ENCODE assay signal across 9 mouse cellular contexts in the genomic region with DNA sequence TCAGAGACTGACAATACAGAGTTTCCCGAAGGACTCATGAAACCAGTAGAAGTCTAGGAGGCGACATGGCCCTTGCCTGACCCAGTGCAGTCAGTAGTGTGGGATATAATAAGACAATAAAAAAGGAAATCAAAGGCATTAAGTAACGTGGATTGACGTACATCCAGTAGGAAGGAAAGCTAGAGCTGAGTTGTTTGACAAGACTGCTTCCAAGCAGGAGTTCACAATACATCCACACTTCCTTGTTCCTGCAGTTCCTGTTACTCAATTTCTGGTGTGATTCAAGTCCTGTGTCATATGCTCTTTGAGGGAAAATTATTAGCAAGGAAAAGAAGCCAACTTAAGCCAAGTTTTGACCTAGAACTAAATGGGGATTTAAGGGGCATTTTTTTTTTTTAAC. TPM values are rescaled to one million over a fixed set of nuclear protein-coding genes. Genes with fewer than 3 reads are reported as not detected.
DNase-seq lines count a peak whose midpoint lies in the region; ATAC-seq and TF ChIP-seq lines count a peak whose summit lies in the region.
"Had no signal": no experiment of that assay in that cellular context is flagged by ENCODE, and none has a peak within 500 bp of the region (broad histone marks: within the 10 kb centered on the region; RNA-seq: fewer than 3 reads in every experiment).

No protein-coding gene starts in this region.

- H3K4me1 ChIP-seq in kidney, embryonic 16.5 days (ENCODE audit: insufficient read depth, low read length), result peaks cover 34% of the 10 kb centered on the region
- H3K4me1 ChIP-seq in forebrain, postnatal 0 days (ENCODE audit: insufficient read depth), result peaks cover 24% of the 10 kb centered on the region
- peaks cover 16% of the 10 kb centered on the region for H3K4me1 ChIP-seq in limb, embryonic 14.5 days (ENCODE audit: control insufficient read depth, insufficient read depth, low read length)
- H3K4me1 ChIP-seq in neural tube, embryonic 15.5 days, result peaks cover 32% of the 10 kb centered on the region
- H3K4me1 ChIP-seq in cerebellum, adult 2 months (ENCODE audit: control insufficient read depth, insufficient read depth, low read length), result peaks cover 2% of the 10 kb centered on the region; the same call in 1 of the 2 replicates

- peak overlapping the region; percentile 98 for H3K9ac ChIP-seq in kidney, embryonic 16.5 days (replicated peaks; ENCODE audit: low read length)
- H3K9ac ChIP-seq in forebrain, postnatal 0 days, result no peak overlapping the region
- H3K9ac ChIP-seq in limb, embryonic 14.5 days (ENCODE audit: low read depth, low read length, severe bottlenecking), result no peak overlapping the region
- no peak overlapping the region; the same call in 1 of the 2 replicates for H3K9ac ChIP-seq in neural tube, embryonic 15.5 days (replicated peaks)

- no peaks in the 10 kb centered on the region for H3K9me3 ChIP-seq in kidney, embryonic 16.5 days (ENCODE audit: low read length)
- no peaks in the 10 kb centered on the region for H3K9me3 ChIP-seq in forebrain, postnatal 0 days (ENCODE audit: low read length)
- H3K9me3 ChIP-seq in limb, embryonic 14.5 days (ENCODE audit: control insufficient read depth, low read length), result no peaks in the 10 kb centered on the region
- no peaks in the 10 kb centered on the region for H3K9me3 ChIP-seq in neural tube, embryonic 15.5 days (replicated peaks)

- 66% methylated on average over 4 of the region's 4 CpGs for WGBS in kidney, embryonic 16.5 days
- 75% methylated on average over 4 of the region's 4 CpGs for WGBS in forebrain, postnatal 0 days
- 71% methylated on average over 4 of the region's 4 CpGs for WGBS in limb, embryonic 14.5 days
- WGBS in neural tube, embryonic 15.5 days, result 28% methylated on average over 4 of the region's 4 CpGs
- 79% methylated on average over 4 of the region's 4 CpGs for WGBS in cerebellum, adult 2 months

- DNase-seq in kidney, postnatal 25 days, result no peak
- no peak for DNase-seq in forebrain, postnatal 0 days
- DNase-seq in limb, embryonic 14.5 days (ENCODE audit: low spot score), result no peak
- no peak for DNase-seq in cerebellum, adult 18-20 months
- DNase-seq in MN1 (ENCODE audit: low spot score), result no peak
- DNase-seq in cerebellum, adult 2 months, result no peak

- peak overlapping the region; percentile 78 for H3K4me2 ChIP-seq in kidney, embryonic 16.5 days (replicated peaks; ENCODE audit: low read depth, low read length)
- H3K4me2 ChIP-seq in forebrain, postnatal 0 days (ENCODE audit: low read depth), result peak overlapping the region; percentile 70
- peak overlapping the region; percentile 61 for H3K4me2 ChIP-seq in limb, embryonic 14.5 days (replicated peaks; ENCODE audit: low read depth, low read length, severe bottlenecking)
- peak overlapping the region; percentile 68 for H3K4me2 ChIP-seq in neural tube, embryonic 15.5 days

- no peak for TF ChIP-seq POLR2A in limb, embryonic 14.5 days (IDR thresholded peaks at IDR 0.05; ENCODE audit: borderline replicate concordance, extremely low read depth, insufficient read depth, insufficient read length)
- TF ChIP-seq POLR2A in cerebellum, adult 2 months (IDR thresholded peaks at IDR 0.05; ENCODE audit: borderline replicate concordance, insufficient read depth, low read length), result no peak

- ATAC-seq in kidney, embryonic 16.5 days (ENCODE audit: low FRiP score, low TSS enrichment), result no peak
- no peak for ATAC-seq in forebrain, postnatal 0 days
- ATAC-seq in limb, embryonic 14.5 days (ENCODE audit: low FRiP score, low read depth), result no peak
- ATAC-seq in neural tube, embryonic 15.5 days (ENCODE audit: low FRiP score), result no peak
- ATAC-seq: Patski had no signal

- peak overlapping the region; percentile 100 for H3K4me3 ChIP-seq in kidney, embryonic 16.5 days (ENCODE audit: low read length)
- no peak overlapping the region for H3K4me3 ChIP-seq in forebrain, postnatal 0 days (ENCODE audit: low read depth, low read length)
- peak overlapping the region; percentile 95 for H3K4me3 ChIP-seq in limb, embryonic 14.5 days (replicated peaks; ENCODE audit: low read length)
- peak overlapping the region; percentile 89 for H3K4me3 ChIP-seq in neural tube, embryonic 15.5 days (replicated peaks)
- H3K4me3 ChIP-seq in cerebellum, adult 2 months (replicated peaks; ENCODE audit: insufficient read depth, low read depth, low read length), result no peak overlapping the region

- H3K27ac ChIP-seq in kidney, embryonic 16.5 days (ENCODE audit: low read length), result peak overlapping the region; percentile 14; the same call in 1 of the 2 replicates
- H3K27ac ChIP-seq in forebrain, postnatal 0 days (ENCODE audit: low read depth, low read length), result no peak overlapping the region
- no peak overlapping the region for H3K27ac ChIP-seq in limb, embryonic 14.5 days (replicated peaks; ENCODE audit: low read depth, low read length)
- H3K27ac ChIP-seq in neural tube, embryonic 15.5 days (replicated peaks), result no peak overlapping the region
- no peak overlapping the region for H3K27ac ChIP-seq in cerebellum, adult 2 months (ENCODE audit: insufficient read depth, low read length)

- TF ChIP-seq CTCF in forebrain, postnatal 0 days (IDR thresholded peaks at IDR 0.05; ENCODE audit: low read depth), result no peak
- no peak for TF ChIP-seq CTCF in cerebellum, adult 2 months (IDR thresholded peaks at IDR 0.05; ENCODE audit: borderline replicate concordance, insufficient read depth, low read depth, low read length)

- H3K27me3 ChIP-seq in kidney, embryonic 16.5 days (ENCODE audit: insufficient read depth, low read length), result no peaks in the 10 kb centered on the region
- no peaks in the 10 kb centered on the region for H3K27me3 ChIP-seq in forebrain, postnatal 0 days (ENCODE audit: insufficient read depth, low read length)
- H3K27me3 ChIP-seq in limb, embryonic 14.5 days (ENCODE audit: control insufficient read depth, insufficient read depth, low read length), result no peaks in the 10 kb centered on the region
- no peaks in the 10 kb centered on the region for H3K27me3 ChIP-seq in neural tube, embryonic 15.5 days (replicated peaks)
- H3K27me3 ChIP-seq in cerebellum, adult 2 months (ENCODE audit: control insufficient read depth, insufficient read depth, low read length), result no peaks in the 10 kb centered on the region
- H3K27me3 ChIP-seq: Patski had no signal

- 0 out of 2 replicates have a peak, but pooled peaks cover 3% of the 10 kb centered on the region for H3K36me3 ChIP-seq in kidney, embryonic 16.5 days (ENCODE audit: insufficient read depth, low read length)
- no peaks in the 10 kb centered on the region for H3K36me3 ChIP-seq in forebrain, postnatal 0 days (ENCODE audit: insufficient read depth)
- H3K36me3 ChIP-seq in limb, embryonic 14.5 days (ENCODE audit: control insufficient read depth, insufficient read depth, low read length), result peaks cover 4% of the 10 kb centered on the region; the same call in 1 of the 2 replicates
- no peaks in the 10 kb centered on the region for H3K36me3 ChIP-seq in neural tube, embryonic 15.5 days

RNA-seq across cellular contexts. Expression of a gene that starts 2.1 kb away (rescaled TPM):
- polyA plus RNA-seq in kidney, embryonic 16.5 days (2015; fragmentation: Nextera tagmentation; extraction: Ambion mirVana), result 15.8 and 16.1 TPM in 2 replicates
- total RNA-seq in forebrain, postnatal 0 days (2014; rRNA removed), result 21.2 and 31.8 TPM in 2 replicates
- polyA plus RNA-seq in forebrain, postnatal 0 days (2015; fragmentation: Nextera tagmentation; extraction: Ambion mirVana), result 11.5 and 19.1 TPM in 2 replicates
- 24.8 and 26.2 TPM in 2 replicates for polyA plus RNA-seq in limb, embryonic 14.5 days (2012; rRNA removed)
- 17.1 and 17.3 TPM in 2 replicates for polyA plus RNA-seq in limb, embryonic 14.5 days (2014; fragmentation: Nextera tagmentation; extraction: Ambion mirVana)
- 20.3 and 21.3 TPM in 2 replicates for polyA plus RNA-seq in neural tube, embryonic 15.5 days (2015; fragmentation: Nextera tagmentation; extraction: Ambion mirVana)
- 25.3 and 28.5 TPM in 2 replicates for polyA plus RNA-seq in cerebellum, adult 2 months (2012; rRNA removed)

RNA-seq across cellular contexts. Expression of a gene that starts 30.6 kb away (rescaled TPM):
- 0.15 and 0.35 TPM in 2 replicates for polyA plus RNA-seq in kidney, embryonic 16.5 days (2015; fragmentation: Nextera tagmentation; extraction: Ambion mirVana)
- not detected in 2 replicates for total RNA-seq in forebrain, postnatal 0 days (2014; rRNA removed)
- not detected in 2 replicates for polyA plus RNA-seq in forebrain, postnatal 0 days (2015; fragmentation: Nextera tagmentation; extraction: Ambion mirVana)
- polyA plus RNA-seq in limb, embryonic 14.5 days (2012; rRNA removed), result 0.06 TPM in 2 replicates
- polyA plus RNA-seq in limb, embryonic 14.5 days (2014; fragmentation: Nextera tagmentation; extraction: Ambion mirVana), result 0.14 TPM in 1 of 2 replicates, not detected in the other
- 0.20 TPM in 1 of 2 replicates, not detected in the other for polyA plus RNA-seq in neural tube, embryonic 15.5 days (2015; fragmentation: Nextera tagmentation; extraction: Ambion mirVana)
- polyA plus RNA-seq in cerebellum, adult 2 months (2012; rRNA removed), result 0.05 TPM in 2 replicates
- polyA plus RNA-seq: Patski had no signal

RNA-seq across cellular contexts. Expression of a gene that starts 37.5 kb away (rescaled TPM):
- polyA plus RNA-seq in kidney, embryonic 16.5 days (2015; fragmentation: Nextera tagmentation; extraction: Ambion mirVana), result 21.4 and 22.2 TPM in 2 replicates
- total RNA-seq in forebrain, postnatal 0 days (2014; rRNA removed), result 18.5 and 22.8 TPM in 2 replicates
- polyA plus RNA-seq in forebrain, postnatal 0 days (2015; fragmentation: Nextera tagmentation; extraction: Ambion mirVana), result 16.6 and 22.9 TPM in 2 replicates
- polyA plus RNA-seq in limb, embryonic 14.5 days (2012; rRNA removed), result 14.6 and 17.6 TPM in 2 replicates
- polyA plus RNA-seq in limb, embryonic 14.5 days (2014; fragmentation: Nextera tagmentation; extraction: Ambion mirVana), result 20.2 and 21.8 TPM in 2 replicates
- polyA plus RNA-seq in neural tube, embryonic 15.5 days (2015; fragmentation: Nextera tagmentation; extraction: Ambion mirVana), result 28.7 and 30.4 TPM in 2 replicates
- polyA plus RNA-seq in cerebellum, adult 2 months (2012; rRNA removed), result 30.9 and 31.4 TPM in 2 replicates

Comparison
In these comparisons a context has a peak if more than half of its experiments do, and no peak if none do; other contexts are left out.
1. H3K4me3 ChIP-seq: peak in kidney, embryonic 16.5 days (single experiment), limb, embryonic 14.5 days (single experiment) and neural tube, embryonic 15.5 days (single experiment); none in forebrain, postnatal 0 days (single experiment) and cerebellum, adult 2 months (single experiment).
2. Peak in every context shown above with its lines, with median percentiles within 50 percentile points of each other: H3K4me2 ChIP-seq.